Mouse (Mus musculus) lung, embryonic 16.5 days (tissue): ENCODE data around the gene Cerk. TPM values are rescaled to one million over a fixed set of nuclear protein-coding genes. Genes with fewer than 3 reads are reported as not detected.

Source experiments
- ATAC-seq: fragments of 200-750 bp; cut with Nextera tagmentation; 2 replicates; pipeline ENCODE4 v1.8.0; 2017; ENCODE audit warnings: low read depth, mild to moderate bottlenecking, moderate library complexity
- H3K27ac ChIP-seq: fragments of 300-500 bp; sonication (generic); 2 replicates; pipeline ENCODE4 v1.5.1; 2014; ENCODE audit warnings: mild to moderate bottlenecking, control low read depth, low read length
- H3K27me3 ChIP-seq: fragments of 300-500 bp; sonication (generic); 2 replicates; pipeline ENCODE4 v1.6.1; 2014; ENCODE audit warnings: low read depth, low read length, mixed read lengths; ENCODE audit not compliant: control insufficient read depth, insufficient read depth
- H3K36me3 ChIP-seq: fragments of 300-500 bp; sonication (generic); 2 replicates; pipeline ENCODE4 v1.6.1; 2014; ENCODE audit warnings: low read length; ENCODE audit not compliant: control insufficient read depth, insufficient read depth
- H3K4me1 ChIP-seq: fragments of 300-500 bp; sonication (generic); replicated peaks from 2 replicates; pipeline ENCODE4 v1.6.1; 2014; ENCODE audit warnings: low read length, mixed read lengths; ENCODE audit not compliant: control insufficient read depth, insufficient read depth
- H3K4me2 ChIP-seq: fragments of 300-500 bp; sonication (generic); 2 replicates; pipeline ENCODE4 v1.6.1; 2014; ENCODE audit warnings: low read depth, low read length, control low read depth
- H3K4me3 ChIP-seq: fragments of 300-500 bp; sonication (generic); 2 replicates; pipeline ENCODE4 v1.5.1; 2014; ENCODE audit warnings: mild to moderate bottlenecking, low read length, control low read depth
- H3K9ac ChIP-seq: fragments of 300-500 bp; sonication (generic); 2 replicates; pipeline ENCODE4 v1.6.1; 2014; ENCODE audit warnings: low read length, control low read depth
- H3K9me3 ChIP-seq: fragments of 300-500 bp; sonication (generic); 2 replicates; pipeline ENCODE4 v1.6.1; 2016; ENCODE audit warnings: low read length; ENCODE audit not compliant: control insufficient read depth
- WGBS: fragments of 180-500 bp; shearing (Covaris S2); extraction: QIAGEN DNeasy Blood & Tissue Kit; methylation state at CpG from one replicate; pipeline ENCODE4 v1.1.7; 2014; 5-methylcytosine and 5-hydroxymethylcytosine counted together
- polyA plus RNA-seq: library from polyadenylated mRNA; unstranded; fragments of >200 nt; fragmentation: Nextera tagmentation; extraction: Ambion mirVana; gene quantifications from 2 replicates; pipeline ENCODE4 v1.2.1, GENCODE M21; 2015

The Cerk gene
- polyA plus RNA-seq, 1 experiment from 2014 or later, result 26.4 TPM

GRCm38 (mm10) chr15:86172124-86172523 is 13.8 kb downstream of the Cerk start:
- Histone ChIP-seq H3K4me2 (no peak overlapping the region), H3K9me3 (no peaks in the 10 kb centered on the region), H3K36me3 (no peaks in the 10 kb centered on the region; the same call in 1 of the 2 replicates), H3K9ac (no peak overlapping the region), H3K4me1 (peaks cover 67% of the 10 kb centered on the region), H3K27ac (no peak overlapping the region), H3K4me3 (no peak overlapping the region), H3K27me3 (no peaks in the 10 kb centered on the region)
- 35% methylated on average over 3 of the region's 3 CpGs for WGBS
- ATAC-seq, result no peak

GRCm38 (mm10) chr15:86171316-86171715 is 14.6 kb downstream of the Cerk start:
- Histone ChIP-seq H3K4me1 (peaks cover 59% of the 10 kb centered on the region), H3K27ac (no peak overlapping the region), H3K4me3 (no peak overlapping the region), H3K27me3 (no peaks in the 10 kb centered on the region), H3K4me2 (no peak overlapping the region), H3K36me3 (no peaks in the 10 kb centered on the region; the same call in 1 of the 2 replicates), H3K9me3 (no peaks in the 10 kb centered on the region), H3K9ac (no peak overlapping the region)
- 71% methylated on average over 12 of the region's 12 CpGs for WGBS
- no peak for ATAC-seq

- no peak overlapping the region for H3K4me3 ChIP-seq
- peaks cover 50% of the 10 kb centered on the region for H3K4me1 ChIP-seq
- peak; percentile 42 for ATAC-seq
- H3K9me3 ChIP-seq, result no peaks in the 10 kb centered on the region
- no peaks in the 10 kb centered on the region for H3K27me3 ChIP-seq
- peaks cover under 1% of the 10 kb centered on the region; the same call in 1 of the 2 replicates for H3K36me3 ChIP-seq
- no peak overlapping the region for H3K4me2 ChIP-seq
- H3K9ac ChIP-seq, result no peak overlapping the region; the same call in 1 of the 2 replicates
- 44% methylated on average over 4 of the region's 4 CpGs for WGBS
- H3K27ac ChIP-seq, result peak overlapping the region; percentile 74
Measured at GRCm38 (mm10) chr15:86169817-86170110, 16.2 kb downstream of the Cerk start.

- Histone ChIP-seq H3K27me3 (no peaks in the 10 kb centered on the region), H3K36me3 (peaks cover 5% of the 10 kb centered on the region), H3K9me3 (no peaks in the 10 kb centered on the region), H3K27ac (peak overlapping the region; percentile 74), H3K9ac (peak overlapping the region; percentile 34; the same call in 1 of the 2 replicates), H3K4me3 (no peak overlapping the region), H3K4me1 (peaks cover 44% of the 10 kb centered on the region), H3K4me2 (peak overlapping the region; percentile 28; the same call in 1 of the 2 replicates)
- WGBS, result 62% methylated on average over 12 of the region's 12 CpGs
- peak; percentile 46 for ATAC-seq
Measured at GRCm38 (mm10) chr15:86168941-86169816, 16.8 kb downstream of the Cerk start.

GRCm38 (mm10) chr15:86168505-86168867 is 17.5 kb downstream of the Cerk start:
- peaks cover 37% of the 10 kb centered on the region for H3K4me1 ChIP-seq
- peak overlapping the region; percentile 28 for H3K4me2 ChIP-seq
- WGBS, result 34% methylated on average over 7 of the region's 7 CpGs
- peaks cover 8% of the 10 kb centered on the region for H3K36me3 ChIP-seq
- H3K4me3 ChIP-seq, result no peak overlapping the region
- no peaks in the 10 kb centered on the region for H3K9me3 ChIP-seq
- ATAC-seq, result peak; percentile 56
- H3K9ac ChIP-seq, result 0 out of 2 replicates have a peak overlapping the region, but pooled peaks have one; percentile 19
- H3K27me3 ChIP-seq, result no peaks in the 10 kb centered on the region
- H3K27ac ChIP-seq, result peak overlapping the region; percentile 74

GRCm38 (mm10) chr15:86167787-86168504 is 18.0 kb downstream of the Cerk start:
- H3K36me3 ChIP-seq, result peaks cover 9% of the 10 kb centered on the region
- H3K9ac ChIP-seq, result 0 out of 2 replicates have a peak overlapping the region, but pooled peaks have one; percentile 19
- H3K27ac ChIP-seq, result peak overlapping the region; percentile 74
- ATAC-seq, result no peak
- H3K4me3 ChIP-seq, result no peak overlapping the region
- H3K4me1 ChIP-seq, result peaks cover 32% of the 10 kb centered on the region
- H3K9me3 ChIP-seq, result no peaks in the 10 kb centered on the region
- 63% methylated on average over 10 of the region's 10 CpGs for WGBS
- H3K27me3 ChIP-seq, result no peaks in the 10 kb centered on the region
- no peak overlapping the region for H3K4me2 ChIP-seq

- H3K27me3 ChIP-seq, result no peaks in the 10 kb centered on the region
- no peaks in the 10 kb centered on the region for H3K9me3 ChIP-seq
- WGBS, result 91% methylated on average over 7 of the region's 7 CpGs
- no peak overlapping the region for H3K4me2 ChIP-seq
- no peak for ATAC-seq
- peaks cover 26% of the 10 kb centered on the region for H3K4me1 ChIP-seq
- no peak overlapping the region for H3K4me3 ChIP-seq
- H3K36me3 ChIP-seq, result peaks cover 12% of the 10 kb centered on the region
- no peak overlapping the region for H3K27ac ChIP-seq
- H3K9ac ChIP-seq, result no peak overlapping the region
Measured at GRCm38 (mm10) chr15:86167032-86167655, 18.8 kb downstream of the Cerk start.

- no peaks in the 10 kb centered on the region for H3K27me3 ChIP-seq
- H3K9ac ChIP-seq, result no peak overlapping the region
- no peak overlapping the region for H3K4me3 ChIP-seq
- no peaks in the 10 kb centered on the region for H3K9me3 ChIP-seq
- H3K36me3 ChIP-seq, result peaks cover 17% of the 10 kb centered on the region
- ATAC-seq, result no peak
- H3K4me2 ChIP-seq, result no peak overlapping the region
- 85% methylated on average over 24 of the region's 24 CpGs for WGBS
- H3K4me1 ChIP-seq, result peaks cover 22% of the 10 kb centered on the region
- H3K27ac ChIP-seq, result no peak overlapping the region
Measured at GRCm38 (mm10) chr15:86165811-86166590, 19.9 kb downstream of the Cerk start.
